8 mouse cellular contexts compared by ENCODE assay signal in genomic region chr11:116102472-116102871, GRCm38 (mm10). TPM values are rescaled to one million over a fixed set of nuclear protein-coding genes. Genes with fewer than 3 reads are reported as not detected.
DNase-seq lines count a peak whose midpoint lies in the region; ATAC-seq lines count a peak whose summit lies in the region.

No protein-coding gene starts in this region.

- H3K4me2 ChIP-seq in kidney, embryonic 16.5 days (replicated peaks; ENCODE audit: low read depth, low read length): 0 out of 2 replicates have a peak overlapping the region, but pooled peaks have one; percentile 40
- H3K4me2 ChIP-seq in embryonic facial prominence, embryonic 12.5 days (replicated peaks): no peak overlapping the region; the same call in 1 of the 2 replicates
- H3K4me2 ChIP-seq in hindbrain, embryonic 16.5 days (ENCODE audit: low read length): peak overlapping the region; percentile 15; the same call in 1 of the 2 replicates
- no peak overlapping the region for H3K4me2 ChIP-seq in midbrain, embryonic 16.5 days (ENCODE audit: low read length)

- intact Hi-C loops in left cerebral cortex, postnatal 14 days (cut with DNase I): no loop called here

- H3K36me3 ChIP-seq in kidney, embryonic 16.5 days (ENCODE audit: insufficient read depth, low read length): no peaks in the 10 kb centered on the region
- no peaks in the 10 kb centered on the region for H3K36me3 ChIP-seq in embryonic facial prominence, embryonic 12.5 days
- no peaks in the 10 kb centered on the region for H3K36me3 ChIP-seq in hindbrain, embryonic 16.5 days (ENCODE audit: control insufficient read depth, insufficient read depth, low read length)
- no peaks in the 10 kb centered on the region for H3K36me3 ChIP-seq in midbrain, embryonic 16.5 days (ENCODE audit: control insufficient read depth, insufficient read depth, low read length)

- no peak overlapping the region for H3K4me3 ChIP-seq in kidney, embryonic 16.5 days (ENCODE audit: low read length)
- H3K4me3 ChIP-seq in embryonic facial prominence, embryonic 12.5 days: no peak overlapping the region
- no peak overlapping the region for H3K4me3 ChIP-seq in hindbrain, embryonic 16.5 days (ENCODE audit: low read length)
- no peak overlapping the region for H3K4me3 ChIP-seq in midbrain, embryonic 16.5 days (ENCODE audit: low read depth, low read length)

- peaks cover 6% of the 10 kb centered on the region for H3K27me3 ChIP-seq in kidney, embryonic 16.5 days (ENCODE audit: insufficient read depth, low read length)
- peaks cover 22% of the 10 kb centered on the region for H3K27me3 ChIP-seq in embryonic facial prominence, embryonic 12.5 days
- H3K27me3 ChIP-seq in hindbrain, embryonic 16.5 days (replicated peaks; ENCODE audit: control insufficient read depth, insufficient read depth, low read length): peaks cover 16% of the 10 kb centered on the region
- peaks cover 20% of the 10 kb centered on the region for H3K27me3 ChIP-seq in midbrain, embryonic 16.5 days (ENCODE audit: control insufficient read depth, insufficient read depth, low read depth, low read length)

- peak overlapping the region; percentile 99 for H3K27ac ChIP-seq in kidney, embryonic 16.5 days (ENCODE audit: low read length)
- peak overlapping the region; percentile 77 for H3K27ac ChIP-seq in embryonic facial prominence, embryonic 12.5 days
- peak overlapping the region; percentile 86 for H3K27ac ChIP-seq in hindbrain, embryonic 16.5 days (ENCODE audit: low read depth, low read length)
- peak overlapping the region; percentile 79 for H3K27ac ChIP-seq in midbrain, embryonic 16.5 days (ENCODE audit: low read length)

- DNase-seq in kidney, postnatal 14 days: no peak
- DNase-seq in layer of hippocampus, adult 11-12 months (ENCODE audit: low spot score): no peak
- no peak for DNase-seq in adrenal gland, adult (ENCODE audit: inconsistent age in 2 of 2, low spot score in 1 of 2)
- no peak for DNase-seq in left cerebral cortex, postnatal 14 days (ENCODE audit: low spot score in 2 of 2)

- no peak for ATAC-seq in kidney, embryonic 16.5 days (ENCODE audit: low FRiP score, low TSS enrichment)
- no peak for ATAC-seq in embryonic facial prominence, embryonic 12.5 days (ENCODE audit: insufficient number of reproducible peaks, insufficient read depth, low FRiP score, low TSS enrichment)
- peak; percentile 24; the same call in 1 of the 2 replicates for ATAC-seq in hindbrain, embryonic 16.5 days
- ATAC-seq in midbrain, embryonic 16.5 days: no peak

- H3K4me1 ChIP-seq in kidney, embryonic 16.5 days (ENCODE audit: insufficient read depth, low read length): peaks cover 84% of the 10 kb centered on the region
- peaks cover 53% of the 10 kb centered on the region for H3K4me1 ChIP-seq in embryonic facial prominence, embryonic 12.5 days
- H3K4me1 ChIP-seq in hindbrain, embryonic 16.5 days (ENCODE audit: control insufficient read depth, insufficient read depth, low read depth, low read length): peaks cover 14% of the 10 kb centered on the region
- no peaks in the 10 kb centered on the region for H3K4me1 ChIP-seq in midbrain, embryonic 16.5 days (ENCODE audit: control insufficient read depth, insufficient read depth, low read length)

- WGBS in kidney, embryonic 16.5 days: 61% methylated on average over 3 of the region's 4 CpGs
- WGBS in embryonic facial prominence, embryonic 12.5 days: 57% methylated on average over 3 of the region's 4 CpGs
- WGBS in hindbrain, embryonic 16.5 days: 57% methylated on average over 3 of the region's 4 CpGs
- 45% methylated on average over 3 of the region's 4 CpGs for WGBS in midbrain, embryonic 16.5 days

- H3K9me3 ChIP-seq in kidney, embryonic 16.5 days (ENCODE audit: low read length): no peaks in the 10 kb centered on the region
- H3K9me3 ChIP-seq in embryonic facial prominence, embryonic 12.5 days: no peaks in the 10 kb centered on the region
- H3K9me3 ChIP-seq in hindbrain, embryonic 16.5 days (ENCODE audit: control insufficient read depth, low read length): no peaks in the 10 kb centered on the region
- H3K9me3 ChIP-seq in midbrain, embryonic 16.5 days (replicated peaks; ENCODE audit: control insufficient read depth, low read length, poor library complexity, severe bottlenecking): no peaks in the 10 kb centered on the region

- peak overlapping the region; percentile 46 for H3K9ac ChIP-seq in kidney, embryonic 16.5 days (replicated peaks; ENCODE audit: low read length)
- H3K9ac ChIP-seq in embryonic facial prominence, embryonic 12.5 days: no peak overlapping the region
- peak overlapping the region; percentile 35; the same call in 1 of the 2 replicates for H3K9ac ChIP-seq in hindbrain, embryonic 16.5 days (ENCODE audit: low read depth, low read length)
- H3K9ac ChIP-seq in midbrain, embryonic 16.5 days (ENCODE audit: low read depth, low read length): no peak overlapping the region

RNA-seq across cellular contexts. Expression of gene Wbp2, which starts 15.7 kb away (rescaled TPM):
- 99.4 and 123 TPM in 2 replicates for polyA plus RNA-seq in kidney, embryonic 16.5 days (2015; fragmentation: Nextera tagmentation; extraction: Ambion mirVana)
- polyA plus RNA-seq in embryonic facial prominence, embryonic 12.5 days (2016; fragmentation: Nextera tagmentation; extraction: Ambion mirVana): 44.9 and 48.3 TPM in 2 replicates
- polyA plus RNA-seq in hindbrain, embryonic 16.5 days (2015; fragmentation: Nextera tagmentation; extraction: Ambion mirVana): 183 and 225 TPM in 2 replicates
- 159 and 206 TPM in 2 replicates for polyA plus RNA-seq in midbrain, embryonic 16.5 days (2015; fragmentation: Nextera tagmentation; extraction: Ambion mirVana)
- total RNA-seq in left cerebral cortex, postnatal 14 days (2021): 100 to 1,000 TPM; 278 to 292 TPM

RNA-seq across cellular contexts. Expression of gene Trim47, which starts 24.5 kb away (rescaled TPM):
- polyA plus RNA-seq in kidney, embryonic 16.5 days (2015; fragmentation: Nextera tagmentation; extraction: Ambion mirVana): 23.9 and 31.2 TPM in 2 replicates
- 6.9 and 9.1 TPM in 2 replicates for polyA plus RNA-seq in embryonic facial prominence, embryonic 12.5 days (2016; fragmentation: Nextera tagmentation; extraction: Ambion mirVana)
- polyA plus RNA-seq in hindbrain, embryonic 16.5 days (2015; fragmentation: Nextera tagmentation; extraction: Ambion mirVana): 13.5 and 14.5 TPM in 2 replicates
- polyA plus RNA-seq in midbrain, embryonic 16.5 days (2015; fragmentation: Nextera tagmentation; extraction: Ambion mirVana): 9.5 and 12.7 TPM in 2 replicates
- 1 to 10 TPM; 8.7 to 9.0 TPM for total RNA-seq in left cerebral cortex, postnatal 14 days (2021)

RNA-seq across cellular contexts. Expression of gene Unc13d, which starts 24.7 kb away (rescaled TPM):
- polyA plus RNA-seq in kidney, embryonic 16.5 days (2015; fragmentation: Nextera tagmentation; extraction: Ambion mirVana): 1.00 and 1.4 TPM in 2 replicates
- polyA plus RNA-seq in embryonic facial prominence, embryonic 12.5 days (2016; fragmentation: Nextera tagmentation; extraction: Ambion mirVana): 1.3 and 1.8 TPM in 2 replicates
- polyA plus RNA-seq in hindbrain, embryonic 16.5 days (2015; fragmentation: Nextera tagmentation; extraction: Ambion mirVana): 0.69 and 0.80 TPM in 2 replicates
- 0.78 and 0.93 TPM in 2 replicates for polyA plus RNA-seq in midbrain, embryonic 16.5 days (2015; fragmentation: Nextera tagmentation; extraction: Ambion mirVana)
- under 1 TPM; 0.46 to 0.55 TPM for total RNA-seq in left cerebral cortex, postnatal 14 days (2021)

RNA-seq across cellular contexts. Expression of gene Trim65, which starts 28.5 kb away (rescaled TPM):
- polyA plus RNA-seq in kidney, embryonic 16.5 days (2015; fragmentation: Nextera tagmentation; extraction: Ambion mirVana): 4.9 and 6.3 TPM in 2 replicates
- 2.3 and 2.6 TPM in 2 replicates for polyA plus RNA-seq in embryonic facial prominence, embryonic 12.5 days (2016; fragmentation: Nextera tagmentation; extraction: Ambion mirVana)
- 3.0 and 4.2 TPM in 2 replicates for polyA plus RNA-seq in hindbrain, embryonic 16.5 days (2015; fragmentation: Nextera tagmentation; extraction: Ambion mirVana)
- polyA plus RNA-seq in midbrain, embryonic 16.5 days (2015; fragmentation: Nextera tagmentation; extraction: Ambion mirVana): 2.2 and 2.3 TPM in 2 replicates
- total RNA-seq in left cerebral cortex, postnatal 14 days (2021): 1 to 10 TPM; 5.4 to 7.0 TPM

RNA-seq across cellular contexts. Expression of gene Mrpl38, which starts 36.2 kb away (rescaled TPM):
- 119 and 120 TPM in 2 replicates for polyA plus RNA-seq in kidney, embryonic 16.5 days (2015; fragmentation: Nextera tagmentation; extraction: Ambion mirVana)
- 83.7 and 89.2 TPM in 2 replicates for polyA plus RNA-seq in embryonic facial prominence, embryonic 12.5 days (2016; fragmentation: Nextera tagmentation; extraction: Ambion mirVana)
- polyA plus RNA-seq in hindbrain, embryonic 16.5 days (2015; fragmentation: Nextera tagmentation; extraction: Ambion mirVana): 84.0 and 86.8 TPM in 2 replicates
- polyA plus RNA-seq in midbrain, embryonic 16.5 days (2015; fragmentation: Nextera tagmentation; extraction: Ambion mirVana): 80.3 and 84.6 TPM in 2 replicates
- 10 to 100 TPM; 51.1 to 56.1 TPM for total RNA-seq in left cerebral cortex, postnatal 14 days (2021)

Comparison
In these comparisons a context has a peak if more than half of its experiments do, and no peak if none do; other contexts are left out.
1. H3K4me2 ChIP-seq: peak in kidney, embryonic 16.5 days (single experiment) and hindbrain, embryonic 16.5 days (single experiment); none in embryonic facial prominence, embryonic 12.5 days (single experiment) and midbrain, embryonic 16.5 days (single experiment).
2. H3K9ac ChIP-seq: peak in kidney, embryonic 16.5 days (single experiment) and hindbrain, embryonic 16.5 days (single experiment); none in embryonic facial prominence, embryonic 12.5 days (single experiment) and midbrain, embryonic 16.5 days (single experiment).
3. Peak in every context shown above with its lines, with median percentiles within 50 percentile points of each other: H3K27ac ChIP-seq.